Mouse (Mus musculus) midbrain, postnatal 0 days (tissue): ENCODE measurements around the gene Cmtm1. TPM values are rescaled to one million over a fixed set of nuclear protein-coding genes. Genes with fewer than 3 reads are reported as not detected.

Source experiments
- ATAC-seq: fragments of 200-750 bp; cut with Nextera tagmentation; 2 replicates; pipeline ENCODE4 v1.8.0; 2017; ENCODE audit warnings: moderate number of reproducible peaks, mild to moderate bottlenecking, moderate TSS enrichment, moderate library complexity; ENCODE audit not compliant: low FRiP score
- DNase-seq: peaks from one replicate; pipeline ENCODE4 v3.0.0-alpha.2; 2015; ENCODE audit warnings: low spot score
- H3K27ac ChIP-seq: fragments of 300-500 bp; sonication (generic); 2 replicates; pipeline ENCODE4 v1.5.1; 2014; ENCODE audit warnings: low read depth, mild to moderate bottlenecking, low read length, mixed read lengths
- H3K27me3 ChIP-seq: fragments of 300-500 bp; sonication (generic); 2 replicates; pipeline ENCODE4 v1.6.1; 2014; ENCODE audit warnings: low read length, control low read depth, mixed read lengths; ENCODE audit not compliant: insufficient read depth
- H3K36me3 ChIP-seq: fragments of 300-500 bp; sonication (generic); 2 replicates; pipeline ENCODE4 v1.6.1; 2014; ENCODE audit warnings: low read length, control low read depth, mixed read lengths; ENCODE audit not compliant: insufficient read depth
- H3K4me1 ChIP-seq: fragments of 300-500 bp; sonication (generic); 2 replicates; pipeline ENCODE4 v1.6.1; 2014; ENCODE audit warnings: mild to moderate bottlenecking, control low read depth, antibody characterized with exemption, low read length, mixed read lengths; ENCODE audit not compliant: insufficient read depth
- H3K4me2 ChIP-seq: fragments of 300-500 bp; sonication (generic); 2 replicates; pipeline ENCODE4 v1.6.1; 2014; ENCODE audit warnings: low read depth, mild to moderate bottlenecking, low read length, mixed read lengths; ENCODE audit not compliant: poor library complexity, severe bottlenecking
- H3K4me3 ChIP-seq: fragments of 300-500 bp; sonication (generic); 2 replicates; pipeline ENCODE4 v1.5.1; 2014; ENCODE audit warnings: low read depth, mild to moderate bottlenecking, low read length, moderate library complexity
- H3K9ac ChIP-seq: fragments of 300-500 bp; sonication (generic); replicated peaks from 2 replicates; pipeline ENCODE4 v1.6.1; 2014; ENCODE audit warnings: mild to moderate bottlenecking, low read length, moderate library complexity, mixed read lengths; ENCODE audit not compliant: poor library complexity, severe bottlenecking
- H3K9me3 ChIP-seq: fragments of 300-500 bp; sonication (generic); 2 replicates; pipeline ENCODE4 v1.6.1; 2016; ENCODE audit warnings: low read length, control low read depth
- CTCF ChIP-seq: IDR thresholded peaks from 2 replicates; pipeline ENCODE4 v1.5.1; 2016; ENCODE audit warnings: antibody characterized with exemption, mild to moderate bottlenecking
- WGBS: fragments of 180-500 bp; shearing (Covaris S2); extraction: QIAGEN DNeasy Blood & Tissue Kit; methylation state at CpG from one replicate; pipeline ENCODE4 v1.1.7; 2014; 5-methylcytosine and 5-hydroxymethylcytosine counted together
- polyA plus RNA-seq: library from polyadenylated mRNA; unstranded; fragments of >200 nt; fragmentation: Nextera tagmentation; extraction: Ambion mirVana; gene quantifications from 2 replicates; pipeline ENCODE4 v1.2.1, GENCODE M21; 2015
- total RNA-seq: library from RNA; depleted of rRNA; stranded (reverse); fragments of >200 nt; gene quantifications from 2 replicates; pipeline ENCODE4 v1.2.3, GENCODE M21; 2014; rRNA removed

Gene Cmtm1
- total and polyA plus RNA-seq, 2 experiments from 2014 or later = not detected

DNA sequence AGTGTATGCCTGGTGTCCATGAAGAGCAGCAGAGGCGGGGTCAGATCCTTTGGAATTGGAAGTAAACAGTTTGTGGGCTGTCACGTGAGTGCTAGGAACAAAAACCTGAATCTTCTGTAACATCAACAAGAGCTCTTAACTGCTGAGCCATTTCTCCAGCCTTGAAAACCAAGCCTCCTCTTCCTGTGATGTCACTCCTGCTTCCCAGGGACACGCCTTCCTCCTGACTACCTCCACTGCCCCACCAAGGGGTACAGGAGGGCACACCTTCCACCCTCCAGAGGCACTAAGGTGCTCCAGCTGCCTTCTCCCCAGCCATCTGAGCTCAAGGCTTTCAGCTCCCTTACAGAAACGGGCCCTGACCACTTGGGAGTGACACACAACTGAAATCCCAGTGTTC lies 63.3 kb downstream of the Cmtm1 start:
- H3K27ac ChIP-seq = no peak overlapping the region
- no peak for DNase-seq
- no peak overlapping the region for H3K9ac ChIP-seq
- H3K4me3 ChIP-seq = no peak overlapping the region
- no peak for TF ChIP-seq CTCF
- no peak overlapping the region for H3K4me2 ChIP-seq
- H3K27me3 ChIP-seq = no peaks in the 10 kb centered on the region
- H3K4me1 ChIP-seq = peaks cover 4% of the 10 kb centered on the region; the same call in 1 of the 2 replicates
- peaks cover 22% of the 10 kb centered on the region for H3K36me3 ChIP-seq
- no peak for ATAC-seq
- WGBS = 95% methylated on average over 4 of the region's 4 CpGs
- H3K9me3 ChIP-seq = no peaks in the 10 kb centered on the region

Other genes with a start within 250 kb of the Cmtm1 start
- 18.6 and 22.0 TPM in 2 replicates for gene Cdh5, start 208.5 kb downstream of the Cmtm1 start, total RNA-seq
- 8.6 and 9.7 TPM in 2 replicates for gene Cdh5, start 208.5 kb downstream of the Cmtm1 start, polyA plus RNA-seq
- 30.6 and 34.9 TPM in 2 replicates for gene Bean1, start 139.7 kb downstream of the Cmtm1 start, total RNA-seq
- 10.9 and 11.4 TPM in 2 replicates for gene Bean1, start 139.7 kb downstream of the Cmtm1 start, polyA plus RNA-seq
- 36.6 and 45.8 TPM in 2 replicates for gene Tk2, start 61.6 kb downstream of the Cmtm1 start, total RNA-seq
- 42.1 and 48.1 TPM in 2 replicates for gene Tk2, start 61.6 kb downstream of the Cmtm1 start, polyA plus RNA-seq
- 21.5 and 21.7 TPM in 2 replicates for gene Cklf, start 59.3 kb downstream of the Cmtm1 start, total RNA-seq
- 29.6 and 31.3 TPM in 2 replicates for gene Cklf, start 59.3 kb downstream of the Cmtm1 start, polyA plus RNA-seq
- gene Cmtm2a, start 17.0 kb downstream of the Cmtm1 start, total RNA-seq = not detected in 2 replicates
- not detected in 2 replicates for gene Cmtm2a, start 17.0 kb downstream of the Cmtm1 start, polyA plus RNA-seq
- not detected in 2 replicates for gene Gm45711, start 64 bp downstream of the Cmtm1 start, total RNA-seq
- gene Gm45711, start 64 bp downstream of the Cmtm1 start, polyA plus RNA-seq = not detected in 2 replicates
- gene Gm11020, start 11.4 kb upstream of the Cmtm1 start, total RNA-seq = not detected in 2 replicates
- gene Gm11020, start 11.4 kb upstream of the Cmtm1 start, polyA plus RNA-seq = not detected in 2 replicates
- not detected in 2 replicates for gene Cmtm2b, start 12.1 kb upstream of the Cmtm1 start, total RNA-seq
- not detected in 2 replicates for gene Cmtm2b, start 12.1 kb upstream of the Cmtm1 start, polyA plus RNA-seq
- 20.0 and 26.0 TPM in 2 replicates for gene Cmtm3, start 29.3 kb upstream of the Cmtm1 start, total RNA-seq
- gene Cmtm3, start 29.3 kb upstream of the Cmtm1 start, polyA plus RNA-seq = 32.1 and 33.2 TPM in 2 replicates
- gene Cmtm4, start 85.7 kb upstream of the Cmtm1 start, total RNA-seq = 38.7 and 39.8 TPM in 2 replicates
- gene Cmtm4, start 85.7 kb upstream of the Cmtm1 start, polyA plus RNA-seq = 2.5 and 2.7 TPM in 2 replicates
- 80.5 and 106 TPM in 2 replicates for gene Dync1li2, start 132.9 kb upstream of the Cmtm1 start, total RNA-seq
- 66.5 and 73.4 TPM in 2 replicates for gene Dync1li2, start 132.9 kb upstream of the Cmtm1 start, polyA plus RNA-seq
- 0.71 and 0.85 TPM in 2 replicates for gene Terb1, start 199.8 kb upstream of the Cmtm1 start, total RNA-seq
- 0.68 and 0.81 TPM in 2 replicates for gene Terb1, start 199.8 kb upstream of the Cmtm1 start, polyA plus RNA-seq
- gene Nae1, start 224.5 kb upstream of the Cmtm1 start, total RNA-seq = 48.1 and 71.7 TPM in 2 replicates
- gene Nae1, start 224.5 kb upstream of the Cmtm1 start, polyA plus RNA-seq = 107 and 108 TPM in 2 replicates
- 1.6 and 2.8 TPM in 2 replicates for gene Car7, start 224.5 kb upstream of the Cmtm1 start, total RNA-seq
- 2.3 and 2.5 TPM in 2 replicates for gene Car7, start 224.5 kb upstream of the Cmtm1 start, polyA plus RNA-seq